Mouse (Mus musculus): Measurements from ENCODE around the gene Ptpn1. TPM values are rescaled to one million over a fixed set of nuclear protein-coding genes. Genes with fewer than 3 reads are reported as not detected.

The Ptpn1 gene
- 42.1 and 47.2 TPM in 2 replicates for polyA plus RNA-seq (2015; fragmentation: Nextera tagmentation; extraction: Ambion mirVana)

DNA sequence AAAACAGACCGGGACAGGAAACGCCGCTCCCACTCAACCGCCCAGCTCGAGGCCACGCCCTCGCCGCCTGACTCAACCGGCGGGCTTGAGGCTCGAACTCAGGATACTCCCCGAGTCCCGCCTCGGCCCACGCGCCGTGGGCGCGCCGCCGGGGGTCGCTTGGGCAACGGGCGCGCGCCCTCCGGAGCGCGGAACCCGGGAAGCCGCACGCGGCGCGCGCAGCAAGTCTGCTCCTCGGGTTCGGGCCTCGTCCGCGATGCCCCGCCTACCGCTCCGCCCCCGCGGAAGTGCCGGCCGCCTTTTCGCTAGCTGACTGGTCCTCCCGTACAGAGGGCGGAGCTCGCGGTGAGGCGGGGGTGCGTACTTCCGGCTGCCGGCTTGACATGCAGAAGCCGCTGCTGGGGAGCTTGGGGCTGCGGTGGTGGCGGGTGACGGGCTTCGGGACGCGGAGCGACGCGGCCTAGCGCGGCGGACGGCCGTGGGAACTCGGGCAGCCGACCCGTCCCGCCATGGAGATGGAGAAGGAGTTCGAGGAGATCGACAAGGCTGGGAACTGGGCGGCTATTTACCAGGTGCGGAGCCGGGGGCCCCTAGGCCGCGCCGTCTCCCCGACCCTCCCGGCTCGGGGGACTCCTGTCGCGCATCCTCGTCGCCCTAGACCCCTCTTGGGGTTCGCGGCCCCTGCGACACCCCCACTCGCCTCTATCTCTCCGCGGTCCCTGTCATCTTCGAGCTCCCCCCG lies at the start of gene Ptpn1:
TSS of gene Ptpn1 (plus strand) at position 73 of the 742 bp plus-strand sequence.
- ATAC-seq (ENCODE audit: extremely low read depth, insufficient number of reproducible peaks, low FRiP score, low TSS enrichment): peak; percentile 91
- Histone ChIP-seq H3K4me2 (peak within 1 kb of the TSS; percentile 78), H3K27me3 (replicated peaks) (no peaks in the 10 kb centered on the region), H3K4me3 (peak within 1 kb of the TSS; percentile 87), H3K36me3 (peaks cover under 1% of the 10 kb centered on the region; the same call in 1 of the 2 replicates), H3K4me1 (peaks cover 51% of the 10 kb centered on the region), H3K27ac (replicated peaks) (peak within 1 kb of the TSS; percentile 85), H3K9me3 (no peaks in the 10 kb centered on the region), H3K9ac (peak within 1 kb of the TSS; percentile 98)
- WGBS: under 1% methylated on average over 97 of the region's 99 CpGs

DNA sequence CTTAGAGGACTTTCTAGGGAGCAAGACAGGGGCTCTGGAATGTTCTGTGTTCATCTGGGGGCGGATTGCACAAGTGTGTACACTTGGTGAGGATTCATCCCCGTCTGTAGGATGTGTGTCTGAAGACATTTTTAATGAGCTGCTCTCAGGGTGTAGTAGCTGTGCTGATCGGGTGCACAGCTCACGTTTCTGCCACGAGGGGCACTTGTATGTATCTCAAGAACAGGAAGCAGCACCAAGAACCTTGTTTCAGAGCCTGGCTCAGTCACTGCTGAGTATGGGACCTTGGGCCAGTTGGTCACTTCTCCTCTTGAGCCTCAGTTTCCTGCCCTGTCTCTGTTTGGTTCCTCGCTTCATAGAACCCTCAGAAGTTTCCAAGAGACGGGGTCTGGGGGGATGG lies 45.4 kb upstream of the Ptpn1 start:
- no peak for ATAC-seq (ENCODE audit: extremely low read depth, insufficient number of reproducible peaks, low FRiP score, low TSS enrichment)

GRCm38 (mm10) chr2:167887516-167888347 lies 44.1 kb upstream of the Ptpn1 start:
- Histone ChIP-seq H3K9ac (peak overlapping the region; percentile 75), H3K4me2 (peak overlapping the region; percentile 74), H3K27ac (replicated peaks) (peak overlapping the region; percentile 44), H3K9me3 (peaks cover under 1% of the 10 kb centered on the region; the same call in 1 of the 2 replicates), H3K4me1 (peaks cover 49% of the 10 kb centered on the region), H3K27me3 (replicated peaks) (0 out of 2 replicates have a peak, but pooled peaks cover 6% of the 10 kb centered on the region), H3K36me3 (no peaks in the 10 kb centered on the region), H3K4me3 (peak overlapping the region; percentile 45)
- 2% methylated on average over 22 of the region's 22 CpGs for WGBS
- ATAC-seq (ENCODE audit: extremely low read depth, insufficient number of reproducible peaks, low FRiP score, low TSS enrichment): no peak

More for the DNA sequence above, 45.4 kb upstream of the Ptpn1 start:
- no peak overlapping the region for H3K4me2 ChIP-seq
- no peak overlapping the region for H3K4me3 ChIP-seq
- WGBS: 61% methylated on average over 7 of the region's 7 CpGs
- peaks cover 45% of the 10 kb centered on the region for H3K4me1 ChIP-seq
- peak overlapping the region; percentile 44; the same call in 1 of the 2 replicates for H3K27ac ChIP-seq (replicated peaks)
- 0 out of 2 replicates have a peak, but pooled peaks cover 3% of the 10 kb centered on the region for H3K27me3 ChIP-seq (replicated peaks)
- peaks cover 7% of the 10 kb centered on the region; the same call in 1 of the 2 replicates for H3K9me3 ChIP-seq
- no peaks in the 10 kb centered on the region for H3K36me3 ChIP-seq
- no peak overlapping the region for H3K9ac ChIP-seq

- H3K27me3 ChIP-seq (replicated peaks): 0 out of 2 replicates have a peak, but pooled peaks cover 6% of the 10 kb centered on the region
- H3K4me2 ChIP-seq: no peak overlapping the region
- H3K9me3 ChIP-seq: no peaks in the 10 kb centered on the region
- no peak overlapping the region for H3K9ac ChIP-seq
- peaks cover 49% of the 10 kb centered on the region for H3K4me1 ChIP-seq
- no peak for ATAC-seq (ENCODE audit: extremely low read depth, insufficient number of reproducible peaks, low FRiP score, low TSS enrichment)
- peak overlapping the region; percentile 44; the same call in 1 of the 2 replicates for H3K27ac ChIP-seq (replicated peaks)
- H3K36me3 ChIP-seq: no peaks in the 10 kb centered on the region
- no peak overlapping the region for H3K4me3 ChIP-seq
- 46% methylated on average over 6 of the region's 6 CpGs for WGBS
These were observed 43.0 kb upstream of the Ptpn1 start for GRCm38 (mm10) chr2:167888834-167889233.

DNA sequence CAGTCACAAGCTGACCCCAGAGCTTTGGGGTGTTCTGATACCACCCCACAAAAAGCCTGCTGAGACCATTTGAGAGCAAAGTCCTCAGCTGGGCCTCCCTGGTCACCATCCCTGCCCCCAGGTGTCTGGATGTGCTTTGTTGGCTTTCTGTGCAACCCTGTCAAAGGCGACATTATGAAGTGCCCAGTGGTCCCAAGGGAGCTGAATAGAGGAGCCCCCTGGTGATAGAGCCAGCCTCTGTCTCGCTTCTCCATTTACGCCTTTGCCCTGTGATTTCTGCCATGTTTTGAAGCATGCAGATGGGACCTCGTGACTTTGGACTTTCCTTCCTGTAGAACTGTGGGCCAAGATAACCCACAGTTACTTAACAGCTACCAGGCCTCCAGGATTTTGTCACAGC lies 42.0 kb upstream of the Ptpn1 start:
- no peak for ATAC-seq (ENCODE audit: extremely low read depth, insufficient number of reproducible peaks, low FRiP score, low TSS enrichment)
- H3K4me2 ChIP-seq: no peak overlapping the region
- WGBS: 53% methylated on average over 4 of the region's 4 CpGs
- peak overlapping the region; percentile 39; the same call in 1 of the 2 replicates for H3K27ac ChIP-seq (replicated peaks)
- H3K9me3 ChIP-seq: no peaks in the 10 kb centered on the region
- H3K4me3 ChIP-seq: no peak overlapping the region
- H3K27me3 ChIP-seq (replicated peaks): 0 out of 2 replicates have a peak, but pooled peaks cover 6% of the 10 kb centered on the region
- no peaks in the 10 kb centered on the region for H3K36me3 ChIP-seq
- no peak overlapping the region for H3K9ac ChIP-seq
- peaks cover 49% of the 10 kb centered on the region for H3K4me1 ChIP-seq

DNA sequence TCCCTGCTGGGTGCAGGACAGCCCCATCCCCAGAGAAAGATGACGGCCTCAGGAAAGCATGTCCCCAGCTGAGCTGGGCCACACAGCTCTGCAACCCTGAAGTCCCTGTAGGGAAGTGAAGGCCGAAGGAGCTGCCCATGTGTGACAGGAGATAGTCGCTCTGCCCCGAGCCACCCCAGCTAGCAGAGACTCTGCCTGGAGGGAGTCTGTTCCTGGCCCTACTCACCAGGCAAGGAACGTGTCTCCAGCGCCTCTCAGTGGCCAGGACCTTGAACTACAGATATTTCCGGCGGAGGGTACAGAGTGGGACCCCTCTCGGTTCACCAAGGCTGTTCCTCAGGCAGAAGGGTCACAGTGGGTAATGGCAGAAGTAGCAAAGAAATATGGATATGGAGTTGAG lies 39.9 kb upstream of the Ptpn1 start:
- H3K4me2 ChIP-seq: no peak overlapping the region
- WGBS: 7% methylated on average over 9 of the region's 9 CpGs
- no peaks in the 10 kb centered on the region for H3K9me3 ChIP-seq
- no peak for ATAC-seq (ENCODE audit: extremely low read depth, insufficient number of reproducible peaks, low FRiP score, low TSS enrichment)
- no peaks in the 10 kb centered on the region for H3K36me3 ChIP-seq
- H3K27ac ChIP-seq (replicated peaks): no peak overlapping the region
- H3K4me3 ChIP-seq: no peak overlapping the region
- peaks cover 20% of the 10 kb centered on the region for H3K27me3 ChIP-seq (replicated peaks)
- H3K9ac ChIP-seq: peak overlapping the region; percentile 15; the same call in 1 of the 2 replicates
- peaks cover 46% of the 10 kb centered on the region for H3K4me1 ChIP-seq

- Histone ChIP-seq H3K4me3 (no peak overlapping the region), H3K4me1 (peaks cover 28% of the 10 kb centered on the region), H3K27me3 (replicated peaks) (peaks cover 31% of the 10 kb centered on the region), H3K9ac (no peak overlapping the region), H3K36me3 (no peaks in the 10 kb centered on the region), H3K4me2 (no peak overlapping the region), H3K27ac (replicated peaks) (no peak overlapping the region), H3K9me3 (no peaks in the 10 kb centered on the region)
- no peak for ATAC-seq (ENCODE audit: extremely low read depth, insufficient number of reproducible peaks, low FRiP score, low TSS enrichment)
- WGBS: 57% methylated on average over 10 of the region's 10 CpGs
These were observed 38.2 kb upstream of the Ptpn1 start for GRCm38 (mm10) chr2:167893680-167894079.

DNA sequence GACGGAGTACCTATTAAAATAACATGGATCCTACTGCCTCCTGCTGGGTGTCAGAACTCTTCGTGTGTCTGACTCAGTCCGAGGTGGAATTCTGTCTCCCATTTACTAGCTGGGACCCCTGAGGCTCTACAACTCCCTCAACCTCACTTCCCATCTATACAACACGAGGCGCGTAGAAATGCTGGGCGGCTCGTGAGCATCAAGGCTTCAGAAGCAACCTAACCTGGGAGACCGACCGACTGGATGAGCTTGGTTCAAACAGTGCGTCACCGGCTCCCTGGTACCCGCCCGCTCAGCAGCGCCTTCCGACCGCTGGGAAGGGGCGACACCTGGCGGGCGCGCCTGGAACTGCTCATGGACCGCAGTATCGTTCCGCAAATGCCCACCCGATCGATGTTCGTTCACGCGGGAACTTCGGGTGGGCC lies 36.9 kb upstream of the Ptpn1 start:
- peaks cover 24% of the 10 kb centered on the region for H3K4me1 ChIP-seq
- no peak overlapping the region for H3K27ac ChIP-seq (replicated peaks)
- no peaks in the 10 kb centered on the region for H3K9me3 ChIP-seq
- no peaks in the 10 kb centered on the region for H3K36me3 ChIP-seq
- ATAC-seq (ENCODE audit: extremely low read depth, insufficient number of reproducible peaks, low FRiP score, low TSS enrichment): no peak
- peak overlapping the region; percentile 58 for H3K4me2 ChIP-seq
- H3K9ac ChIP-seq: peak overlapping the region; percentile 30; the same call in 1 of the 2 replicates
- peaks cover 38% of the 10 kb centered on the region for H3K27me3 ChIP-seq (replicated peaks)
- 2% methylated on average over 30 of the region's 30 CpGs for WGBS
- H3K4me3 ChIP-seq: peak overlapping the region; percentile 29; the same call in 1 of the 2 replicates

- WGBS: 80% methylated on average over 8 of the region's 8 CpGs
- no peak overlapping the region for H3K4me3 ChIP-seq
These were observed 34.0 kb upstream of the Ptpn1 start for GRCm38 (mm10) chr2:167897896-167898295.

GRCm38 (mm10) chr2:167899989-167900421 lies 31.9 kb upstream of the Ptpn1 start:
- Histone ChIP-seq H3K4me3 (peak overlapping the region; percentile 17), H3K9ac (peak overlapping the region; percentile 61), H3K4me1 (peaks cover 21% of the 10 kb centered on the region), H3K36me3 (no peaks in the 10 kb centered on the region), H3K27ac (replicated peaks) (no peak overlapping the region), H3K4me2 (peak overlapping the region; percentile 58), H3K27me3 (replicated peaks) (peaks cover 71% of the 10 kb centered on the region), H3K9me3 (0 out of 2 replicates have a peak, but pooled peaks cover 2% of the 10 kb centered on the region)
- ATAC-seq (ENCODE audit: extremely low read depth, insufficient number of reproducible peaks, low FRiP score, low TSS enrichment): peak; percentile 27; the same call in 1 of the 2 replicates
- 8% methylated on average over 16 of the region's 16 CpGs for WGBS

More at GRCm38 (mm10) chr2:167897896-167898295, 34.0 kb upstream of the Ptpn1 start:
- Histone ChIP-seq H3K36me3 (no peaks in the 10 kb centered on the region), H3K4me1 (peaks cover 21% of the 10 kb centered on the region), H3K4me2 (no peak overlapping the region), H3K9ac (no peak overlapping the region), H3K27me3 (replicated peaks) (peaks cover 53% of the 10 kb centered on the region), H3K27ac (replicated peaks) (no peak overlapping the region), H3K9me3 (no peaks in the 10 kb centered on the region)
- ATAC-seq (ENCODE audit: extremely low read depth, insufficient number of reproducible peaks, low FRiP score, low TSS enrichment): no peak
